Mouse (Mus musculus): Measurements from ENCODE around the gene 4930404N11Rik. TPM values are rescaled to one million over a fixed set of nuclear protein-coding genes. Genes with fewer than 3 reads are reported as not detected.

4930404N11Rik gene
- polyA plus RNA-seq, 1 experiment from 2014 or later, result 1.5 TPM

DNA sequence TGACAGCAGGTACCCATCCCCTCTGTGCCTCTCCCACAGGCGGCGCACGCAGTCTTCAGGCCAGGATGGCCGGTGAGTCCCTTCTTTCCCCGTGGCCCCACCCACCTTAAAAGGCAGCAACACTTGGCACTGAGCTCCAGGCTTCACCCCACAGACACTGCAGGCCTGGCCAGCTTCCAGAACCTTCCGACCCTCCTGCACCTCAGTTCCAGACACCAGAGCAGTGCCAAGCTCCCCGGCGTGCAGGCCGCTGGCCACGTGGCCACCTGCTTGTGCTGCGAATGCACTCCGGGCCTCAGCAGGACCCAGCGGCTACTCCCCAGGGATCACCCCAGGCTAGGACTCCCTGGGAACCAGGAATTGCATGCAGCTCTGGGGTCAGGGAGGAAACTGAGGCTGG, 52.0 kb downstream of the 4930404N11Rik start:
- Histone ChIP-seq H3K27me3 (replicated peaks; ENCODE audit: control insufficient read depth, insufficient read depth, low read length) (no peaks in the 10 kb centered on the region), H3K4me2 (replicated peaks; ENCODE audit: low read depth) (no peak overlapping the region), H3K4me1 (replicated peaks; ENCODE audit: control insufficient read depth, insufficient read depth, low read length) (0 out of 2 replicates have a peak, but pooled peaks cover 2% of the 10 kb centered on the region), H3K4me3 (ENCODE audit: low read depth, low read length) (no peak overlapping the region), H3K9ac (ENCODE audit: low read depth, low read length) (no peak overlapping the region), H3K36me3 (ENCODE audit: control insufficient read depth, insufficient read depth) (peaks cover 78% of the 10 kb centered on the region), H3K27ac (ENCODE audit: low read depth, low read length) (no peak overlapping the region), H3K9me3 (ENCODE audit: control insufficient read depth) (no peaks in the 10 kb centered on the region)
- no peak for TF ChIP-seq CTCF (IDR thresholded peaks at IDR 0.05; ENCODE audit: low read depth)
- ATAC-seq, result no peak
- whole genome bisulfite sequencing, result 93% methylated on average over 13 of the region's 13 CpGs

Small RNAs within 50 kb of the gene (microRNA-seq; reads per million reads assigned to microRNA genes)
- not detected for gene Mir6913

Other genes starting within 250 kb of the 4930404N11Rik start
- 54.1 and 67.6 TPM in 2 replicates for gene Zbtb7a, start 230.6 kb downstream of the 4930404N11Rik start, polyA plus RNA-seq (2015; fragmentation: Nextera tagmentation; extraction: Ambion mirVana)
- gene Pias4, start 197.9 kb downstream of the 4930404N11Rik start, polyA plus RNA-seq (2015; fragmentation: Nextera tagmentation; extraction: Ambion mirVana), result 32.8 and 36.5 TPM in 2 replicates
- gene Eef2, start 189.2 kb downstream of the 4930404N11Rik start, polyA plus RNA-seq (2015; fragmentation: Nextera tagmentation; extraction: Ambion mirVana), result 286 and 316 TPM in 2 replicates
- gene Dapk3, start 182.8 kb downstream of the 4930404N11Rik start, polyA plus RNA-seq (2015; fragmentation: Nextera tagmentation; extraction: Ambion mirVana), result 50.5 and 53.4 TPM in 2 replicates
- gene 4930442H23Rik, start 182.0 kb downstream of the 4930404N11Rik start, polyA plus RNA-seq (2015; fragmentation: Nextera tagmentation; extraction: Ambion mirVana), result 0.12 TPM in 2 replicates
- gene Nmrk2, start 163.8 kb downstream of the 4930404N11Rik start, polyA plus RNA-seq (2015; fragmentation: Nextera tagmentation; extraction: Ambion mirVana), result 0.08 and 0.10 TPM in 2 replicates
- gene Atcay, start 135.0 kb downstream of the 4930404N11Rik start, polyA plus RNA-seq (2015; fragmentation: Nextera tagmentation; extraction: Ambion mirVana), result 0.90 and 1.1 TPM in 2 replicates
- 3.2 and 3.4 TPM in 2 replicates for gene Zfr2, start 132.7 kb downstream of the 4930404N11Rik start, polyA plus RNA-seq (2015; fragmentation: Nextera tagmentation; extraction: Ambion mirVana)
- 0.66 and 1.2 TPM in 2 replicates for gene Matk, start 112.9 kb downstream of the 4930404N11Rik start, polyA plus RNA-seq (2015; fragmentation: Nextera tagmentation; extraction: Ambion mirVana)
- gene Mrpl54, start 98.9 kb downstream of the 4930404N11Rik start, polyA plus RNA-seq (2015; fragmentation: Nextera tagmentation; extraction: Ambion mirVana), result 268 and 287 TPM in 2 replicates
- gene Apba3, start 98.9 kb downstream of the 4930404N11Rik start, polyA plus RNA-seq (2015; fragmentation: Nextera tagmentation; extraction: Ambion mirVana), result 75.2 and 75.4 TPM in 2 replicates
- gene Tjp3, start 74.2 kb downstream of the 4930404N11Rik start, polyA plus RNA-seq (2015; fragmentation: Nextera tagmentation; extraction: Ambion mirVana), result 43.2 and 43.4 TPM in 2 replicates
- gene Pip5k1c, start 72.9 kb downstream of the 4930404N11Rik start, polyA plus RNA-seq (2015; fragmentation: Nextera tagmentation; extraction: Ambion mirVana), result 27.2 and 27.6 TPM in 2 replicates
- 14.7 and 15.0 TPM in 2 replicates for gene Cactin, start 44.7 kb downstream of the 4930404N11Rik start, polyA plus RNA-seq (2015; fragmentation: Nextera tagmentation; extraction: Ambion mirVana)
- 9.8 and 10.7 TPM in 2 replicates for gene Tbxa2r, start 37.1 kb downstream of the 4930404N11Rik start, polyA plus RNA-seq (2015; fragmentation: Nextera tagmentation; extraction: Ambion mirVana)
- gene Gipc3, start 22.6 kb downstream of the 4930404N11Rik start, polyA plus RNA-seq (2015; fragmentation: Nextera tagmentation; extraction: Ambion mirVana), result 0.04 and 0.08 TPM in 2 replicates
- gene Hmg20b, start 15.3 kb downstream of the 4930404N11Rik start, polyA plus RNA-seq (2015; fragmentation: Nextera tagmentation; extraction: Ambion mirVana), result 99.8 and 111 TPM in 2 replicates
- 29.6 and 32.8 TPM in 2 replicates for gene Mfsd12, start 8.3 kb downstream of the 4930404N11Rik start, polyA plus RNA-seq (2015; fragmentation: Nextera tagmentation; extraction: Ambion mirVana)
- gene Fzr1, start 12.7 kb upstream of the 4930404N11Rik start, polyA plus RNA-seq (2015; fragmentation: Nextera tagmentation; extraction: Ambion mirVana), result 40.8 and 45.2 TPM in 2 replicates
- gene Dohh, start 18.6 kb upstream of the 4930404N11Rik start, polyA plus RNA-seq (2015; fragmentation: Nextera tagmentation; extraction: Ambion mirVana), result 54.0 and 59.4 TPM in 2 replicates
- 0.76 and 1.1 TPM in 2 replicates for gene Gm48551, start 18.6 kb upstream of the 4930404N11Rik start, polyA plus RNA-seq (2015; fragmentation: Nextera tagmentation; extraction: Ambion mirVana)
- 0.31 TPM in 1 of 2 replicates, not detected in the other for gene Gm48552, start 23.2 kb upstream of the 4930404N11Rik start, polyA plus RNA-seq (2015; fragmentation: Nextera tagmentation; extraction: Ambion mirVana)
- 1,233 and 1,333 TPM in 2 replicates for gene Smim24, start 27.2 kb upstream of the 4930404N11Rik start, polyA plus RNA-seq (2015; fragmentation: Nextera tagmentation; extraction: Ambion mirVana)
- gene Nfic, start 89.8 kb upstream of the 4930404N11Rik start, polyA plus RNA-seq (2015; fragmentation: Nextera tagmentation; extraction: Ambion mirVana), result 29.2 and 35.1 TPM in 2 replicates
- gene Celf5, start 116.9 kb upstream of the 4930404N11Rik start, polyA plus RNA-seq (2015; fragmentation: Nextera tagmentation; extraction: Ambion mirVana), result 0.76 and 1.0 TPM in 2 replicates
- gene Ncln, start 130.6 kb upstream of the 4930404N11Rik start, polyA plus RNA-seq (2015; fragmentation: Nextera tagmentation; extraction: Ambion mirVana), result 58.6 and 61.1 TPM in 2 replicates
- gene S1pr4, start 134.3 kb upstream of the 4930404N11Rik start, polyA plus RNA-seq (2015; fragmentation: Nextera tagmentation; extraction: Ambion mirVana), result 0.50 and 0.74 TPM in 2 replicates
- 0.64 and 0.78 TPM in 2 replicates for gene Gna15, start 158.4 kb upstream of the 4930404N11Rik start, polyA plus RNA-seq (2015; fragmentation: Nextera tagmentation; extraction: Ambion mirVana)
- gene Gna11, start 179.4 kb upstream of the 4930404N11Rik start, polyA plus RNA-seq (2015; fragmentation: Nextera tagmentation; extraction: Ambion mirVana), result 188 and 195 TPM in 2 replicates
- 528 and 536 TPM in 2 replicates for gene Aes, start 193.7 kb upstream of the 4930404N11Rik start, polyA plus RNA-seq (2015; fragmentation: Nextera tagmentation; extraction: Ambion mirVana)
- gene Tle2, start 208.7 kb upstream of the 4930404N11Rik start, polyA plus RNA-seq (2015; fragmentation: Nextera tagmentation; extraction: Ambion mirVana), result 3.0 and 5.2 TPM in 2 replicates
- gene Tle6, start 235.3 kb upstream of the 4930404N11Rik start, polyA plus RNA-seq (2015; fragmentation: Nextera tagmentation; extraction: Ambion mirVana), result 3.9 and 4.2 TPM in 2 replicates
- 0.18 and 0.20 TPM in 2 replicates for gene BC025920, start 240.5 kb upstream of the 4930404N11Rik start, polyA plus RNA-seq (2015; fragmentation: Nextera tagmentation; extraction: Ambion mirVana)

Measured in intestine, postnatal 0 days (tissue).